Mouse (Mus musculus) 3134 (cell line): ENCODE measurements around the gene Adgre5.
A peak's percentile ranks its signal among the peaks of the same experiment; 100 is the strongest.

Experiments used
- DNase-seq: peaks from one replicate; pipeline ENCODE4 v3.0.0-alpha.2; 2011; ENCODE audit warnings: low spot score; ENCODE audit not compliant: insufficient read length; ENCODE audit errors: extremely low read depth

The Adgre5 gene

DNA sequence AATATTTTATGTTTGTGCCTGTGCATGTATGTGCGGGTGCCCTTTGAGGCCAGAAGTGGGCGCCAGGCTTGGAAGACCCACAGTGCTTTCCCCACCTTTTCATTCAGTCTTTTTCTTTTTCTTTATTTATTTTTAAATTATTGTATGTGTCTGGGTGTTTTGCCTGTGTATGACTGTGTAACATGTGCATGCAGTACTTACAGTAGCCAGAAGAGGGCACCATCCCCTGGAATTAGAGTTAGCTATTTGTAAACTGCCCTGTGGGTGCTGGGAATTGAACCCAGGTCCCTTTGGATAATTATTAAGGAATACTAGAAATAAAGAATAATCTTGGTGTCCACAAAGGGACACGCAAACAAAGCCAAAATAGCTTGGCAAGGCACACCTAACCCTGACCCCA is 15.1 kb upstream of the Adgre5 start:
- DNase-seq, result no peak

DNA sequence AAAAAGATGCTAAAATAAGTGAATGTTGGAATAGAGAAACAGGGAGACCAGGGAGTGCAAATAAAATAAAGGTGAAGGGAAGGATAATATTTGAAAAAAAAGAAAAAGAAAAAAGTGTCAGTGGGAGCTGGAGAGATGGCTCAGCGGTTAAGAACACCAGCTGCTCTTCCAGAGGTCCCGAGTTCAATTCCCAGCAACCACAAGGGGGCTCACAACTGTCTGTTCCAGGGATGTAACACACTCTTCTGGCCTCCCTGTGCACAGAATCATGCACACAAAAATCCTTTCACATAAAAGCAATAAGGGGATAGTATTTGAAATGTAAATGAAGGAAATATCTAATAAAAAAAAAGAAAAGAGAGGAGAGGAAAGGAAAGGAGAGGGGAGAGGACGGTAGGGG is 13.0 kb upstream of the Adgre5 start:
- DNase-seq, result no peak

DNA sequence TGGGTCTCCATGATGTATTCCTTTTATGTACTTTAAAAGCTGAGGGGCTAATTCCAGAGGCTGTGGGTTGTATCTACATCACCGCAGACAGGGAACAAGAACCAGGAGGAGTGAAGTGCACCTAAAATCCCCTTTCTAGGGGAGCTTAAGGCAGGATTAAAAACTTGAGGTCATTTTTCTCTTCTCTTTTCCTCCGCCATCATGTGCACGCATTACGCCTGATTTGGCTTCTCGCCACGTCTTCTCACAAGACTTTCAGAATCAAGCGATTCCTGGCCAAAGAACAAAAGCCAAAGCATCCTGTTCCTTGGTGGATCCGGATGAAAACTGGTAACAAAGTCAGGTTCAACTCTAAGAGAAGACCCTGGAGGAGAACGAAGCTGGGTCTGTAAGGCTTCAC is 8.1 kb upstream of the Adgre5 start:
- DNase-seq, result no peak

DNA sequence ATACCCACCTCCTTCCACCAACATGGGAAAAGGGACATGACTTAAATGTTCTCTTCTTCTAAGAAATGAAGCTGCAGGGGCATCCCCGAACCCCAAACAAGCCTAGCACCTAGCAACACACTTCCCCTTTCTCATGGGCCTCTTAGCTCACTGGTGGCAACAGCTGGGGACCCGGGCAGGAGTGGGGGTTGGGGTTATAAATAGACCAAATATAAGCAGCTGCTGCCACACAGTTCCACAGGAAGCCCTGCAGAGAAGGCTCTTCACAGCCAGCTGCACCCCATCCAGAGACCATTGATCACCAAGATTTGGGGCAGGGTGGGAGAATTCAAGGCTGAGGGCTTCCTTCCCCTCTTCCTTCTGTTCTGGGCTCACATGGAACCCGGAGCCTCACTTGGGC is 7.6 kb upstream of the Adgre5 start:
- no peak for DNase-seq

DNA sequence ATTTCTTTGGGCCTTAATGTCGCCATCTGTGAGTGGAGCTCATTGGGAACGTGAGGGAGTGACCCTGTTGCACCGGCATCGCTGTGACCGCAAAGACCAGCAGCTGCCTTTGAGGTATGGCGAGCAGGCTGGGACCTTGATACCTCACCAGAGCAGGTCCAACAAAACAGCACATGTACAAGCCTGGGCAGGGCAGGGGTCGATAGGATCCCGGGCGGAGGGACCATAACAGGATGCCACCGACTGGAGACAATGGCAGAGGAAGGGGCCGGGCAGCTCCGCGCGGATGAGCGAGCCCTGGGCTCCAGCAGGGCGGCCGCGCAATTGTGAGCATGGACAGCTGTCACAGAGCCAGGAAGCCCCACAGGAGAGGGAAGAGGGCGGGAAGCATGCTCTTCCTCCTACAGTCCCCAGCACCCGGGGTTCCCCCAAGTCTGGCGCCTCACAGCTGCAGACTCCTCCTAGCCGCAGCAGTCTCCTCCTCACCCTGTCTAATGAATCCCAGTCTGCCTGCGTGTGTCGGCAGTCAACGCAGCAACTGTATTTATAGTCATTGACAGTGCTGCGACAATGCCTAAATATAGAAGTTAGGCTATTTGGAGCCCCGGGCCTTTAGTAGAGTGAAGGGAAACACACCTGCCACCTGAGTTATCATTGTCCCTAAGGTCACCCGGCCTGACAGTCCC is 6.7 kb upstream of the Adgre5 start:
- DNase-seq, result no peak

DNA sequence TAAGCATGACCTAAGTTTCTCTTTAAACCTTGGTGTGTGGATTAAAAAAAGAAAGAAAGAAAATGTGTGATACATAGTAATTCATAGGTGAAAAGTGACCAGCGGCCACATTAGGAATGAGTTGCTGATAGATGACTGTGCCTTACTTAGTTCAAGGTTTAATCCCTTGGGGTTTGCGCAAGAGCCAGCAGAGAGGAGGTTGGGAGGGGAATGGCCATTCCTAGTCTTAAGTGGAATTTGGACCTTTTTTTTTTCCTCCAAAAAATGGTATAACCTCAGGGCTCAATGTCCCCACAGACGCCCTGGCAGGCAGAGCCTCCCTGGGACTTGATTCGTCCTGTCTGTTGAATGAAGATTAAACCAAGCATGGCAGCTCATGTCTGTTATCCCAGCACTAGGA is 2.9 kb upstream of the Adgre5 start:
- DNase-seq, result no peak

DNA sequence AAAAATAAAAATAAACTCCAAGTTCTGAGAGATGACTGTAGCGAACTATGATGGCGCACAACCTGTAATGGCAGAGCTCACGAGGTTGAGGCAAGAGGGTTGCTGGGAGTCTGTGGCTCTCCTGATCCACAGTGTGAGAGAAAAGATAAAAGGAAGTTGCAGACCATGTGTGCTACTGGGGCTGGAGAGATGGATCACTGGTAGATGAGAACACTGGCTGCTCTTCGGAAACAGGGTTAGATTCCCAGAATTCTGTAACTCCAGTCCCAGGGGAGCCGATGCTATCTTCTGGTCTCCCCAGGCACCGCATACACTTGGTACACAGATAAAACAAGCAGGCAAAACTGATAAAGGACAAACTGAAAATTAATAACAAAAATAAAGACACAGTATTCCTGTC is 1.8 kb upstream of the Adgre5 start:
- DNase-seq, result no peak

DNA sequence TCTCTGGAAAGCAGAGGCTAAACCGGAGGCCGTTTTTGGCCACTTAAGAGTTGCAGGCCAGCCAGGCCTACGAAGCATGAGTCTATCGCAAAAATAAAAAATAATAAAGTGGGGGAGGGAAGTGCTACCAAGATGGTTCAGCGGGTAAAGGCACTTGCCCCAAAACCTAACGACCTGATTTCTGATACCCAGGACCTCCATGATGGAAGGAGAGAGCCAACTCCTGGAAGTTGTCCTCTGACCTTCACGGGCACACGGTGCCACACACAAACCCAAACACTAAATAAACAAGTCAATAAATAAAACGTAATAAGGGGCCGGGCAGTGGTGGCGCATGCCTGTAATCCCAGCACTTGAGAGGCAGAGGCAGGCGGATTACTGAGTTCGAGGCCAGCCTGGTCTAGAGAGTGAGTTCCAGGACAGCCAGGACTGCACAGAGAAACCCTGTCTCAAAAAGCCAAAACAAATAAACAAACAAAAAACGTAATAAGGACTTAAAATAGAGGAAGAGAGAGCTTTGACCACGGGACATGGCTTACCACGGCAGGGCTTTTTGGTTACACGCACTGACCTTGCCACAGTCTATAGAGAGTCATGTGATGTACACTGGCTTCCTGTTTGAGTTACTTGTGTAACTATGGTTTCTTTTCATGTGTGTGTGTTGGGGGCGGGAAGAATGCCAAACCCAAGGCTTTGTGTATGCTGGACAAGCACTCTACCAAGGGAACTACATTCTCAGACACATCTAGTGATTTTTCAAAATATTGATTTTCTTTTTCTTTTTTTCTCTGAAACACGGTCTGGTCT is 926 bp upstream of the Adgre5 start:
- DNase-seq, result no peak

DNA sequence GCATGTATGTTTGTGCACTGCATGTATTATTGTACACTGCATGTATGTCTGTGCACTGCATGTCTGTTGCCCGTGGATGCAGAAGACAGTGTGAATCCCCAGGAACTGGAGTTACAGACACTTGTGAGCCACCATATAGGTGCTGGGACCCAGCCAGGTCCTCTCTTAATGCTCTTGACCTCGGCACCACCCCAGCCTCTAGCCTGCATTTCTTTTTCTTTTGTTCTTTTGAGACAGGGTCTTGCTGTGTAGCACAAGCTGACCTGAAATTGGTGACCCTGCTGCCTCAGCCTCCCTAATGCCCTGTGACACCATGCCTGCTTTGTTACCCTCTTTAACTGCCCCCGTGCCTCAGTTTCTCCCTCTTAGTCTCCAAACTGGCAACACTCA is 545 bp downstream of the Adgre5 start:
- no peak for DNase-seq

DNA sequence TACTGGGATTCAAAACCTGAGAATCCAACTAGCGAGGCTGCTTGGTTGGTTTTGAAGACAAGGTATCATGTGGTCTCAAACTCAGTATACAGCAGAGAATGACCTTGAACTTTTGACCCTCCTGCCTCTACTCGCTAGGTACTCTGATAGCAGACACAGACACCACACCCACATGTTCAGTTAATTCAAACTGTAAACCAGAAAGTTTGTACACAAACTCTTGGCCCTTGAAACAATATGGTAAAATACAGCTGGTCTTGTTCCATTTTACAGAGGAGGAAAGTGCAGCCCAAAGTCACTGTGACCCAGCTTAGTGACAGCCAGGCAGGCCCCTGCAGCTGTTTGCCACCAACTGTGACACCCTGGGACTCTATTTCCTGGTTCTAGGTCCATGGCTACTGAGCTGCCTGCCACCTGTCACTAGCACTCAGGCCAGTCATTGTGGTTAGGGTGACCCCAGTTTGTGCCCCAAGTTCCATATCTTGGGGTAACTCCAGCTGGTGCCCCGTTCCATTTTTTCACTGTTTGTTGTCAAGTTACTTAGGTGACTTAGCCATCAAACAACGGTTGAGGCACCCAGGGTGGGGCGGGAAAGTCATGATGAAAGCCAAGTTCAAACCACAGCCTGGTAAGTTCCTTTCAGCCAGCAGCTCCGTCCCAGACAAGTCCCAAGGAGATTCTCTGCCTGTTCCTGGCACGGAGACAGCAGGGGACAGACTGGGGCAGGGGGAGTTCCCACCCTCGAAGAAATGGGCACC is 1.2 kb downstream of the Adgre5 start:
- DNase-seq, result peak; percentile 65

DNA sequence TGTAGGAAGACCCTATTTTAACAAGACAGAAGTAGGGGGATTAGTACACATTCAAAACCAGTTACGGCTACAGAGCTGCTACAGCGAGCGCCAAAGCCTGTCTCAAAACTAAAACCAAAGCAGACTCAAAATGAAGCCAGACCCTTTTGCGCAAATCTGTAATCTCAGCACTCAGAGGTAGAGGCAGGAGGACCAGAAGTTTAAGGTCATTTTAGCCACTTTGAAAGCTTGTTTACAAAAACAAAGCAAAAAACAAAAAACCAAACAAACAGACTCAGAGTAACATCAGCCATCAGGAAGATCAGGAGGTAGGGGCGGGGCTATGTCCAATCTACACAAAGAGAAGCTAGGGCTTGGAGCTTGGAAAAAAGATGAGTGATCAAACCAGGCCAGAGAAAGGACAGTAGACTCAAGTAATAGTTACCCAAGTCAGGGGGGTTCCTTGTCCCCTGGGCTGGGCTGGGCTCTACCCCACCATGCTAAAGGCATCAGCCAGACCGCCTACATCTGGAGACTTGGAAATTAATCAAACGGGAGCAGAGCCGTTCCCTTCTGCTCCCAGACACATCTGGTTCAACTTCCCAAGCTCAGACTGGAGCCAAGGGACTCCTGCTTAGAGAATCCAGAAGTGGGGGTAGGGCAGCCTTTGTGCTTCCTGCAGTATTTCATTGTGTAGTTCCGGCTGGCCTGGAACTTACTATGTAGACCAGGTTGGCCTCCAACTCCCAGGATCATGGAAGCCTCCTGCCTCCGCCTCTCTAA is 2.0 kb downstream of the Adgre5 start:
- DNase-seq, result no peak

DNA sequence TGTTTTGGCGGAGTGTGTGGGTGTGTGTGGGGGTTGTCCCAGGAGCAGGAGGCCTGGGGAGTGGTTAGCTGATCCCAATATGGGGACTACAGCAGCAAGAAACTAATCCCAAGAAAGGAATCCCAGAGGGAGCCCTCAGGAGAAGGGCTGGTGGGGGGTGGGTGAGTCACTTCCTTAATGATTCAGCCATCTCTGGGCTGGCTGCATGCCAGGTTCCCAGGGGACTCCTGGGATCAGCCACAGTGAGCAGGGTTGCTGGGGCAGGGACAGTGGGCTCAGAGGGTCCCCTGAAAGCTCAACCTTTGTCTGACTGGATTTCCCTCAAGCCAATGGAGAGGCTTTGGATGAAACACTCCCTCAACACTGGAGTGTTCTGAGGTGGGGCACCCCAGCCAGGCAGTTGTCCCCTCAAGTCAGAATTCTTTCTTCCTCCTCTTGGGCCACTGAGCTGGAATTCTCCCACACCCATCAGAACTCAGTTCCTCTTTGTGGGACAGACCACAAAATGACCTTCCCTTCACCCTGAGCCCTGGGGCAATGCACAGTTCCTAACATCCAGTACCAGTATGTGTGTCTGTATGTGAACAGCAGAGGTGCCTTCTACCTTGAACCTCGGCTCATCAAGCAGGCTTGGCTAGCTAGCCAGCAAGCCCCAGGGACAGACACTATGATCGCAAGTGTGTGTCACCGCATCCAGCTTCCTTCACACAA is 3.1 kb downstream of the Adgre5 start:
- DNase-seq, result peak; percentile 85

DNA sequence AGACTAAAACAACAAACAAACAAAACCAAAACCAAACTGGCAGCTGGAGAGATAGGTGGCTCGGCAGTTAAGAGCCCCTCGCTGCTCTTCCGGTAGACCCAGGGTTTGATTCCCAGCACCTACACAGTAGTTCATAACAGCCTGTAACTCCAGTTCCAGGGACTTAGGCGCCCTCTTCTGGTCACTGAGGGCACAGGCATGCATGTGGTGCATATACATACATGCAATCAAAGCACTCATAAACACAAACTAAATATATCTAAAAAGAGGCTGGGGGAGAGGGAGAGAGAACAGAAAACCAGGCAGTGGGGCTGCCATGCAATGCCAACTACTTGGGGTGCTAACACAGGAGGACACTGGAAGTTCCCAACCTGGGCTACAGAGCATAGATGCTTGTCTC is 3.8 kb downstream of the Adgre5 start:
- DNase-seq, result no peak

DNA sequence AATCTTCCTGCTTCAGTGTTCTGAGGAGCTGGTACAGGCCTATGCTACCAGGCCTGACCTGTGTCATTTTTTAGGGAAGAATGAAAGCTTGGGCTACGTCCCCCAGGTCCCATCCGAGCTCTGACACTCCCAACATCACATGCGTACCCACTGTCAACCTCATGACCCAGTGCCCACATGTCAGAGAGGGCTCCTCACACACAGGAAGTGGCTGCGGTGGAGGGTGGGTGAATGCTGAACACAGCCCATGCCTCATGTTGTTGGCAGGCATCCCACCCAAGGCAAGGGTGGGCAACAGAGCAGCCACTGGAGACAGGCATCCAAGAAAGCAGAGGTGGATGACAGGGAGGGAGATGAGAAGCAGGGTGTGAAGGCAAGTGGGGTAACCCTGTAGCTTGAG is 4.4 kb downstream of the Adgre5 start:
- no peak for DNase-seq

DNA sequence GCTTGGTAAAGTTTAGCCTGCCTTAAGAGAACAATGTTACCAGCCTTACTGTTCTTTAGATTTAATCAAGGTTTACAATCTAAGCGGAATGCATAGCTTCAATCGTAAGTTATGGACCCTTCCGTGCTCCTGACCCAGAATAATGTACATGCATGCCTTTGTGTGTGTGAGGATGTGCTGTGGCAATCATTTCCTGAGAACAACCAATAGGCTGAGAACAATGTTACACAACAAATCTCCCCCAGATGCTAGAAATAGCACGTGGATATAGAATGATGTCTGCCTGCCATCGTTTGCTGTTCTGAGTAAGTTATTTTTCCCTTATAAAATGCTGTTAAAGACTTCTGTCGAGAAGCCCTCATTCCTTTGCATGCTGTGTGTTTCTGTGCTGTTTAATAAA is 8.2 kb downstream of the Adgre5 start:
- no peak for DNase-seq

DNA sequence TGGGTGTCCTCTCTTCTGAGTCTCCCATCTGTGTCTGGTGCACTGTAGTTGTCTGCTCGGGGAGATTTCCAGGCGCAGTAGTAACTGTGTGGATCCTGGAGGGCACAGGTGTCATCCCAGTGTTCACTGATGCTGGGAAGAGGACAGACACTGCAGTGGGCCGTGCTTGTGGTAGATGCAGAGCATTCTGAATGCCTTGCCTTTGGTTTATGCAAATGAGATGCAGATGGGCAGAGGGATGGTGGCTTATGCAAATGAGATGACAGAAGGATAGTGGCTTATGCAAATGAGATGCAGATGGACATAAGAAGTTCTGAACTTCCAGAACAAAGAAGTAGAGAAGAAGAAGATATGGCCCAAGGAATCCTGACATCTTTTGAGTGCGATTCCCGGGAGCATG is 9.2 kb downstream of the Adgre5 start:
- no peak for DNase-seq

DNA sequence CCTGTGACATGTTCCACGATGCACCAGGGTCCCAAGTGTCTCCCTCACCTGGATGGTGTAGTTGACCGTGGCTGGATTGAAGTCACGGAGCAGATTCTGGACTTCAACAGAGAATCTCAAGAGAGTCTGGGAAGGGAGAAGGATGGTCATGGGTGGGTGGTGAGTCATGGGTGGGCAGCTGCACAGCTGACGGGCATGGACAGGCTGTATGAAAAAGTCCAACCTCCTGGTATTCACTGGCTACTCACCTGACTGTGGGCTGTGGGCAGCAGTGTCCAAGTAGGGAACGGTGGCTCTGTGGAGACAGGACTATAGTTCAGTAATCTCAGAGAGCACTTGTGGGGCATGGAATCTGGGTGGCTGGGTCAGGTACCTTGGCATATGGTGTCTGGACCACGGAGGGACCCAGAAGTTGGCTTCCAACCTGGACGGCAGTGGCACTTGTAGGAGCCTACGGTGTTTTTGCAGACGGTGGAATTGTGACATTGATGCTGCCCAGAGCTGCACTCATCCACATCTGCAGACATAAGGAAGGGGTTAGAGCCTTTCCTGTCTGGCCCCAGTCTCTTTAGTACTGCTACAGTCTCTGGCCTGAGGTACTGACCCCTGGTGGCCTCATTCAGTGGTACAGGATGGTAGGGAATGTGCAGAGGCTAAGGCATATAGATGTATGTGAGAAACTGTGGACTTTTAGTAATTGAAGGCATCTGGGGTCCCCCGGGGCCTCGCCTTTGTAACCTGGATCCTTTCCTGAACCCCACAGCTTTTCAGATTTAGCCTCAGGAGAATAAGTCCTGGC is 11.9 kb downstream of the Adgre5 start:
- DNase-seq, result no peak

DNA sequence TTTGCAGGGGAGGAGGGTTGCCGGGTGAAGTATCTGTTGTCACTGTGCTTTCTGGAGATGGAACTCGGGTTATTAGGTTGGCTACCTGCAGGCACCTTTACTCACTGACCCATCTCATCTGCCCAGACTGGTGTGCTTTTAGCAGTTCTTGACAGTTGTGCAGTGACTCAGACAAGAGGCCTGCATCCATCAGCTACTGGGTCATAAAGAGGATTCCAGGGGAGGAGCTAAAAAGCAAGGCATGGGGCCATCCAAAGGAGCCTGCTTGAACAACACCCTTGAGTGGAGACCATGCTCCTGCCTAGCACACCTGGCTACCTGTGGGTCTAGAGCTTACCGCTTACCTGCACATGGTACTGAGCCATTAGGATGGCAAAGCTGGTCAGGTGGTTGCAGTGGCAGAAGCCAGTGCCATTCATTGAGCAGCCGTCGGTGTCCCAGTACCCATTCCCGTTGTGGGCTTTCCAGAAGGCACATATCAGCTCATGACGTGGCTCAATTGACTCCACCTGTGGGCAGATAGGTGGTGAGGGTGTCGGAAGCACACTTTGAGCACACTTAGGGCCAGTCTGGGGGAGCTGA is 15.5 kb downstream of the Adgre5 start:
- no peak for DNase-seq
